8 mouse cellular contexts compared by ENCODE assay signal in the genomic region with DNA sequence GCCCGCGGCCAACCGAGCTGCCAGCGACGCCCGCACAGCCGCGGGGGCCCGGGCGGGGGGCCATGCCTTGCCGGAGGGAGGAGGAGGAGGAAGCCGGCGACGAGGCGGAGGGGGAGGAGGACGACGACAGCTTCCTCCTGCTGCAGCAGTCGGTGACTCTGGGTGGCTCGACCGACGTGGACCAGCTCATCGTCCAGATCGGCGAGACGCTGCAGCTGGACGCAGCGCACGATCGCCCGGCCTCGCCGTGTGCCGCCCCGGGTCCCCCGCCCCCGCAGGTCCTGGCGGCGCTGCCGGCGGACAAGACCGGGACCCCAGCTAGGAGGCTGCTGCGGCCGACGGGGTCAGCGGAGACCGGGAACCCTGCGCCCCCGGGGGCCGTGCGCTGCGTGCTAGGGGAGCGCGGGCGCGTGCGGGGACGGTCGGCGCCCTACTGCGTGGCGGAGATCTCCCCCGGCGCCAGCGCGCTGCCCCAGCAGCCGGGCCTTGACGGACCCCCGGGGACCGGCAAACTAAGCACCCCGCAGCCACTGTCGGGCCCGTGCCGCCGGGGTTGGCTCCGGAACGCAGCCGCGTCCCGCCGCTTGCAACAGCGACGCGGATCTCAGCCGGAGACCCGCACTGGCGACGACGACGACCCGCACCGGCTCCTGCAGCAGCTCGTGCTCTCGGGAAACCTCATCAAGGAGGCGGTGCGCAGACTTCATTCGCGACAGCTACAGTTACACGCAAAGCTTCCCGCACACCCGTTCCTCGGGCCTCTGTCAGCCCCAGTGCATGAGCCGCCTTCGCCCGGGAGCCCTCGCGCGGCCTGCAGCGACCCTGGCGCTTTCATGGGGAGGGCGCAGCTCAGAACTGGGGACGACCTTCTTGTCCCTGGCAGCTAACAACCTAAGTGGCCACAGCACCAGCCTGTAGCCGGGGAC. TPM values are rescaled to one million over a fixed set of nuclear protein-coding genes. Genes with fewer than 3 reads are reported as not detected.
DNase-seq lines count a peak whose midpoint lies in the region; ATAC-seq and TF ChIP-seq lines count a peak whose summit lies in the region.

No protein-coding gene starts in this region.

- WGBS in embryonic facial prominence, embryonic 15.5 days, result under 1% methylated on average over 111 of the region's 112 CpGs
- under 1% methylated on average over 94 of the region's 112 CpGs for WGBS in heart, embryonic 13.5 days
- WGBS in kidney, postnatal 0 days, result under 1% methylated on average over 95 of the region's 112 CpGs
- WGBS in liver, embryonic 15.5 days (ENCODE audit: insufficient replicate concordance), result under 1% methylated on average over 101 of the region's 112 CpGs

- peaks cover 20% of the 10 kb centered on the region; the same call in 1 of the 2 replicates for H3K27me3 ChIP-seq in embryonic facial prominence, embryonic 15.5 days
- peaks cover 24% of the 10 kb centered on the region for H3K27me3 ChIP-seq in heart, embryonic 13.5 days (replicated peaks)
- H3K27me3 ChIP-seq in kidney, postnatal 0 days (ENCODE audit: insufficient read depth, low read length), result no peaks in the 10 kb centered on the region
- no peaks in the 10 kb centered on the region for H3K27me3 ChIP-seq in liver, embryonic 15.5 days

- no peaks in the 10 kb centered on the region for H3K9me3 ChIP-seq in embryonic facial prominence, embryonic 15.5 days (replicated peaks)
- no peaks in the 10 kb centered on the region for H3K9me3 ChIP-seq in heart, embryonic 13.5 days
- H3K9me3 ChIP-seq in kidney, postnatal 0 days (replicated peaks; ENCODE audit: low read length), result no peaks in the 10 kb centered on the region
- no peaks in the 10 kb centered on the region for H3K9me3 ChIP-seq in liver, embryonic 15.5 days (replicated peaks)

- peak overlapping the region; percentile 66 for H3K27ac ChIP-seq in embryonic facial prominence, embryonic 15.5 days (replicated peaks)
- H3K27ac ChIP-seq in heart, embryonic 13.5 days (replicated peaks), result peak overlapping the region; percentile 85
- peak overlapping the region; percentile 81 for H3K27ac ChIP-seq in kidney, postnatal 0 days
- peak overlapping the region; percentile 97 for H3K27ac ChIP-seq in liver, embryonic 15.5 days (replicated peaks)

- H3K4me3 ChIP-seq in embryonic facial prominence, embryonic 15.5 days (replicated peaks), result peak overlapping the region; percentile 69
- peak overlapping the region; percentile 78 for H3K4me3 ChIP-seq in heart, embryonic 13.5 days
- peak overlapping the region; percentile 73 for H3K4me3 ChIP-seq in kidney, postnatal 0 days (replicated peaks; ENCODE audit: low read depth, low read length)
- H3K4me3 ChIP-seq in liver, embryonic 15.5 days (replicated peaks), result peak overlapping the region; percentile 92

- peak overlapping the region; percentile 97 for H3K4me2 ChIP-seq in embryonic facial prominence, embryonic 15.5 days (replicated peaks)
- peak overlapping the region; percentile 99 for H3K4me2 ChIP-seq in heart, embryonic 13.5 days
- H3K4me2 ChIP-seq in kidney, postnatal 0 days (ENCODE audit: low read length), result peak overlapping the region; percentile 98
- H3K4me2 ChIP-seq in liver, embryonic 15.5 days, result peak overlapping the region; percentile 98

- TF ChIP-seq CTCF in kidney, postnatal 0 days (IDR thresholded peaks at IDR 0.05; ENCODE audit: low read depth), result no peak

- peak overlapping the region; percentile 26 for H3K9ac ChIP-seq in embryonic facial prominence, embryonic 15.5 days
- peak overlapping the region; percentile 86 for H3K9ac ChIP-seq in heart, embryonic 13.5 days
- H3K9ac ChIP-seq in kidney, postnatal 0 days (ENCODE audit: low read depth, low read length), result peak overlapping the region; percentile 77
- H3K9ac ChIP-seq in liver, embryonic 15.5 days, result peak overlapping the region; percentile 89

- peak; percentile 55 for ATAC-seq in embryonic facial prominence, embryonic 15.5 days (ENCODE audit: insufficient number of reproducible peaks, low FRiP score, low TSS enrichment, low read depth)
- ATAC-seq in heart, embryonic 13.5 days (ENCODE audit: extremely low read depth, insufficient number of reproducible peaks, low FRiP score, low TSS enrichment), result peak; percentile 55; the same call in 1 of the 2 replicates
- ATAC-seq in kidney, postnatal 0 days (replicated peaks; ENCODE audit: low FRiP score, low read depth), result peak; percentile 55
- ATAC-seq in liver, embryonic 15.5 days (ENCODE audit: insufficient read depth), result peak; percentile 58

- H3K36me3 ChIP-seq in embryonic facial prominence, embryonic 15.5 days, result no peaks in the 10 kb centered on the region
- no peaks in the 10 kb centered on the region for H3K36me3 ChIP-seq in heart, embryonic 13.5 days
- no peaks in the 10 kb centered on the region for H3K36me3 ChIP-seq in kidney, postnatal 0 days (ENCODE audit: insufficient read depth, low read length)
- H3K36me3 ChIP-seq in liver, embryonic 15.5 days (replicated peaks), result no peaks in the 10 kb centered on the region

- DNase-seq in CD4-positive helper T cell, adult 2 months (ENCODE audit: low read depth, low spot score), result peak; percentile 82
- peak; percentile 33 to 53 for DNase-seq in adrenal gland, adult 18-20 months (ENCODE audit: low spot score in 2 of 2)
- DNase-seq in kidney, postnatal 0 days (ENCODE audit: low spot score), result peak; percentile 67
- DNase-seq in neural tube, embryonic 10.5 days (ENCODE audit: extremely low spot score, low spot score), result peak; percentile 85
- DNase-seq in thymus, adult 18-20 months, result peak; percentile 80 to 81

- peaks cover 26% of the 10 kb centered on the region for H3K4me1 ChIP-seq in embryonic facial prominence, embryonic 15.5 days
- H3K4me1 ChIP-seq in heart, embryonic 13.5 days, result peaks cover 20% of the 10 kb centered on the region
- H3K4me1 ChIP-seq in kidney, postnatal 0 days (replicated peaks; ENCODE audit: insufficient read depth, low read length), result peaks cover 10% of the 10 kb centered on the region
- H3K4me1 ChIP-seq in liver, embryonic 15.5 days (replicated peaks), result peaks cover 57% of the 10 kb centered on the region

RNA-seq across cellular contexts. Expression of gene Frat1, which starts 0.6 kb away (rescaled TPM):
- total RNA-seq in adrenal gland, adult 18-20 months (2021), result 1 to 10 TPM; 4.1 to 4.9 TPM
- polyA plus RNA-seq in embryonic facial prominence, embryonic 15.5 days (2015; fragmentation: Nextera tagmentation; extraction: Ambion mirVana), result 6.6 and 7.0 TPM in 2 replicates
- polyA plus RNA-seq in heart, embryonic 13.5 days (2015; fragmentation: Nextera tagmentation; extraction: Ambion mirVana), result 2.1 and 2.2 TPM in 2 replicates
- 11.1 and 11.4 TPM in 2 replicates for polyA plus RNA-seq in kidney, postnatal 0 days (2015; fragmentation: Nextera tagmentation; extraction: Ambion mirVana)
- 8.5 and 9.1 TPM in 2 replicates for polyA plus RNA-seq in liver, embryonic 15.5 days (2015; fragmentation: Nextera tagmentation; extraction: Ambion mirVana)

RNA-seq across cellular contexts. Expression of gene Frat2, which starts 17.6 kb away (rescaled TPM):
- total RNA-seq in adrenal gland, adult 18-20 months (2021), result 1 to 10 TPM; 1.4 to 3.4 TPM
- 5.6 and 7.1 TPM in 2 replicates for polyA plus RNA-seq in embryonic facial prominence, embryonic 15.5 days (2015; fragmentation: Nextera tagmentation; extraction: Ambion mirVana)
- 1.6 and 2.1 TPM in 2 replicates for polyA plus RNA-seq in heart, embryonic 13.5 days (2015; fragmentation: Nextera tagmentation; extraction: Ambion mirVana)
- polyA plus RNA-seq in kidney, postnatal 0 days (2015; fragmentation: Nextera tagmentation; extraction: Ambion mirVana), result 5.8 and 7.2 TPM in 2 replicates
- 4.4 and 4.5 TPM in 2 replicates for polyA plus RNA-seq in liver, embryonic 15.5 days (2015; fragmentation: Nextera tagmentation; extraction: Ambion mirVana)

RNA-seq across cellular contexts. Expression of gene Arhgap19, which starts 28.5 kb away (rescaled TPM):
- 1 to 10 TPM; 4.2 to 4.8 TPM for total RNA-seq in adrenal gland, adult 18-20 months (2021)
- polyA plus RNA-seq in embryonic facial prominence, embryonic 15.5 days (2015; fragmentation: Nextera tagmentation; extraction: Ambion mirVana), result 17.3 and 17.5 TPM in 2 replicates
- polyA plus RNA-seq in heart, embryonic 13.5 days (2015; fragmentation: Nextera tagmentation; extraction: Ambion mirVana), result 11.9 and 13.4 TPM in 2 replicates
- 9.1 and 9.5 TPM in 2 replicates for polyA plus RNA-seq in kidney, postnatal 0 days (2015; fragmentation: Nextera tagmentation; extraction: Ambion mirVana)
- polyA plus RNA-seq in liver, embryonic 15.5 days (2015; fragmentation: Nextera tagmentation; extraction: Ambion mirVana), result 26.6 and 29.4 TPM in 2 replicates

Comparison
In these comparisons a context has a peak if more than half of its experiments do, and no peak if none do; other contexts are left out.
1. Peak in every context shown above with its lines: DNase-seq, ATAC-seq, H3K4me3 ChIP-seq and H3K27ac ChIP-seq.
2. H3K9ac ChIP-seq: peak in every context shown above with its lines; median percentile 89 in liver, embryonic 15.5 days; 86 in heart, embryonic 13.5 days; 77 in kidney, postnatal 0 days; 26 in embryonic facial prominence, embryonic 15.5 days.